Comparison of ENCODE assay signal across 16 mouse cellular contexts in the genomic region with DNA sequence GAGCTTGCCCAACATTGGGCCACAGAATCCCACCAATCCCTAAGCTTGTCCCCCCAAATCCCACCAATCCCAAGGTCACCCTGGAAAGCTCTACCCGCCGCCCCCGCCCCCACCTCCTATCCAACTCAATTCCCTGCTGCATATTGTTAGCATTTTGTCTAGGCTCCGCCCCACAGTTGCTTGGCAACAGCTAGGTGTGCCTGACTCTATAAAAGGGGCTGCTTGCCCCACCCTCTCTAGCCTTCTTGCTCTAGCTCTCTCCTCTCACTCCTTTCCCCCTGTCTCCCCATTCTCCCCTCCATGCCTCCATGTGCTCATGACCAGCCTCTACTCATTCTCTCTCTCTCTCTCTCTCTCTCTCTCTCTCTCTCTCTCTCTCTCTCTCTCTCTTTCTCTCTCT.
"Had no signal": no experiment of that assay in that cellular context is flagged by ENCODE, and none has a peak within 500 bp of the region (broad histone marks: within the 10 kb centered on the region; RNA-seq: fewer than 3 reads in every experiment).

No protein-coding gene starts in this region.

- H3K4me3 ChIP-seq: left cerebral cortex, adult 2 months; liver, embryonic 13.5 days; megakaryocyte, embryonic 14.5 days; midbrain, embryonic 10.5 days; midbrain, embryonic 13.5 days; stomach, embryonic 15.5 days had no signal

- H3K4me2 ChIP-seq: liver, embryonic 13.5 days; midbrain, embryonic 13.5 days; stomach, embryonic 15.5 days had no signal

- ATAC-seq: midbrain, embryonic 13.5 days; midbrain, embryonic 16.5 days had no signal

- DNase-seq: kidney, adult 18-20 months; kidney, adult 9 months; kidney, postnatal 36 days; liver, embryonic 13.5 days; lung, adult 2 months; right cerebral cortex, postnatal 4 days; thymus, adult 2 months; thymus, postnatal 14 days; thymus, postnatal 4 days had no signal

- H3K4me1 ChIP-seq: liver, embryonic 13.5 days; megakaryocyte, embryonic 14.5 days; midbrain, embryonic 13.5 days; stomach, embryonic 15.5 days had no signal

- H3K36me3 ChIP-seq: liver, embryonic 13.5 days; midbrain, embryonic 10.5 days; midbrain, embryonic 13.5 days; stomach, embryonic 15.5 days had no signal

- H3K9me3 ChIP-seq: liver, embryonic 13.5 days; megakaryocyte, embryonic 14.5 days; midbrain, embryonic 10.5 days; midbrain, embryonic 13.5 days; stomach, embryonic 15.5 days had no signal

- H3K27me3 ChIP-seq: liver, embryonic 13.5 days; midbrain, embryonic 13.5 days; stomach, embryonic 15.5 days had no signal

- H3K9ac ChIP-seq: liver, embryonic 13.5 days; midbrain, embryonic 13.5 days; stomach, embryonic 15.5 days had no signal

- H3K27ac ChIP-seq: kidney, postnatal 0 days; left cerebral cortex, adult 2 months; liver, embryonic 13.5 days; midbrain, embryonic 10.5 days; midbrain, embryonic 13.5 days; stomach, embryonic 15.5 days had no signal
